Mouse (Mus musculus): ENCODE measurements around the gene Dlg5.

- no peak for TF ChIP-seq CTCF (IDR thresholded peaks at IDR 0.05; ENCODE audit: low read depth, low read length)
- TF ChIP-seq POLR2A (IDR thresholded peaks at IDR 0.05; ENCODE audit: insufficient read depth, low read length): no peak
Measured at GRCm38 (mm10) chr14:24275534-24275933, 29.8 kb upstream of the Dlg5 start.

Measured in ES-Bruce4 (cell line).